Mouse (Mus musculus) G1E (cell line): ENCODE results near the gene Tmco3.

Experiments used
- CTCF ChIP-seq: IDR thresholded peaks from 2 replicates; pipeline ENCODE4 v1.5.1; 2012; ENCODE audit warnings: low read depth, low read length, inconsistent platforms, mixed read lengths
- GATA1 ChIP-seq: IDR thresholded peaks from 2 replicates; pipeline ENCODE4 v1.6.1; 2012; ENCODE audit warnings: borderline replicate concordance, low read length, inconsistent platforms, mixed read lengths
- GATA2 ChIP-seq: IDR thresholded peaks from 2 replicates; pipeline ENCODE4 v1.6.1; 2012; ENCODE audit warnings: low read depth, low read length, inconsistent platforms, borderline replicate concordance
- TAL1 ChIP-seq: conservative IDR thresholded peaks from 2 replicates; pipeline ENCODE4 v1.6.1; 2012; ENCODE audit warnings: low read depth, low read length, inconsistent platforms, mixed read lengths

GRCm38 (mm10) chr8:13338901-13339645 is 51.1 kb downstream of the Tmco3 start:
- TF ChIP-seq CTCF (no peak), GATA1 (no peak), TAL1 (no peak), GATA2 (no peak)
